Mouse (Mus musculus) embryonic facial prominence, embryonic 15.5 days (tissue): ENCODE measurements around the gene Pole2. TPM values are rescaled to one million over a fixed set of nuclear protein-coding genes. Genes with fewer than 3 reads are reported as not detected.

ENCODE experiments used
- ATAC-seq: fragments of 200-750 bp; cut with Nextera tagmentation; 2 replicates; pipeline ENCODE4 v1.8.0; 2017; ENCODE audit warnings: low read depth, moderate TSS enrichment; ENCODE audit not compliant: insufficient number of reproducible peaks, low FRiP score, low TSS enrichment
- H3K27ac ChIP-seq: fragments of 300-500 bp; sonication (generic); replicated peaks from 2 replicates; pipeline ENCODE4 v1.5.1; 2015; ENCODE audit warnings: mild to moderate bottlenecking, inconsistent platforms
- H3K27me3 ChIP-seq: fragments of 300-500 bp; sonication (generic); 2 replicates; pipeline ENCODE4 v1.6.1; 2015; ENCODE audit warnings: inconsistent platforms
- H3K36me3 ChIP-seq: fragments of 300-500 bp; sonication (generic); 2 replicates; pipeline ENCODE4 v1.6.1; 2015; ENCODE audit warnings: mild to moderate bottlenecking, inconsistent platforms
- H3K4me1 ChIP-seq: fragments of 300-500 bp; sonication (generic); 2 replicates; pipeline ENCODE4 v1.6.1; 2015; ENCODE audit warnings: inconsistent platforms
- H3K4me2 ChIP-seq: fragments of 300-500 bp; sonication (generic); replicated peaks from 2 replicates; pipeline ENCODE4 v1.6.1; 2015; ENCODE audit warnings: mild to moderate bottlenecking, inconsistent platforms
- H3K4me3 ChIP-seq: fragments of 300-500 bp; sonication (generic); replicated peaks from 2 replicates; pipeline ENCODE4 v1.5.1; 2015; ENCODE audit warnings: mild to moderate bottlenecking, inconsistent platforms
- H3K9ac ChIP-seq: fragments of 300-500 bp; sonication (generic); 2 replicates; pipeline ENCODE4 v1.6.1; 2015; ENCODE audit warnings: inconsistent platforms
- H3K9me3 ChIP-seq: fragments of 300-500 bp; sonication (generic); replicated peaks from 2 replicates; pipeline ENCODE4 v1.6.1; 2016; ENCODE audit warnings: inconsistent platforms
- WGBS: fragments of 180-500 bp; shearing (Covaris S2); methylation state at CpG from one replicate; pipeline ENCODE4 v1.1.7; 2015; 5-methylcytosine and 5-hydroxymethylcytosine counted together
- polyA plus RNA-seq: library from polyadenylated mRNA; unstranded; fragments of >200 nt; fragmentation: Nextera tagmentation; extraction: Ambion mirVana; gene quantifications from 2 replicates; pipeline ENCODE4 v1.2.1, GENCODE M21; 2015

Gene Pole2
- polyA plus RNA-seq, 1 experiment from 2014 or later: 20.1 TPM

DNA sequence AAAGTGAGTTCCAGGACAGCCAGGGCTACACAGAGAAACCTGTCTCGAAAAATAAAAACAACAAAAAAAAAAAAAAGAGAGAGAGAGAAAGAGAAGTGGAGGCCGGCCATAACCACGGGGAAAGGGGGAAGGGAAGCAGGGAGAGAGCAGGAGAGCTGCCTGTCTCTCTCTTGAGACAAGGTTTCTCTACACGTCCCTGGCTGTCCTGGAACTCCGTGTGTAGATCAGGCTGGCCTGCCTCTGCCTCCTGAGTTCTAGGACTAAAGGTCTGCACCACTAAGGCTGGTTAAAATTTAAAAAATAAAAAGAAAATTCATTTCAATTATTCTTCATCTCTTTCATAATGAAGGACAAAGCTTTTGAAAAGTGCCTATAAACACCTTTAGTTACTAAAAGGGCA lies 36.6 kb downstream of the Pole2 start:
- H3K36me3 ChIP-seq: peaks cover 21% of the 10 kb centered on the region; the same call in 1 of the 2 replicates
- ATAC-seq: no peak
- H3K4me3 ChIP-seq: no peak overlapping the region
- H3K4me2 ChIP-seq: no peak overlapping the region
- peaks cover 17% of the 10 kb centered on the region for H3K4me1 ChIP-seq
- no peaks in the 10 kb centered on the region for H3K9me3 ChIP-seq
- no peak overlapping the region for H3K9ac ChIP-seq
- H3K27me3 ChIP-seq: no peaks in the 10 kb centered on the region
- 86% methylated on average over 5 of the region's 5 CpGs for WGBS
- no peak overlapping the region for H3K27ac ChIP-seq

DNA sequence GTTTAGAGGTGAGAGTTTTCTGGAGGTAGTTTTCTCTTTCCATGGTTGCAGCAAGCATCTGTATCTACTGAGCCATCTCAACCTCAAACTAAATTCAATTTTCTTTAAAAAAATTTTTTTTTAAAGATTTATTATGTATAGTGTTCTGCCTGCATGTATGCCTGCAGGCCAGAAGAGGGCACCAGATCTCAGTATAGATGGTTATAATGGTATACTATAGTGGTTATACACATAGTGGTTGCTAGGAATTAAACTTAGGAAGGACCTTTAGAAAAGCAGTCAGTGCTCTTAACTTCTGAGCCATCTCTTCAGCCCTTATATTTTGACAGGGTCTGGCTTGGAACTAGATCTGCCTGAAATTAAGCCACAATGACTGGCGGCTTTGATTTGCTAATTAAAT lies 37.5 kb downstream of the Pole2 start:
- no peaks in the 10 kb centered on the region for H3K9me3 ChIP-seq
- no peak overlapping the region for H3K27ac ChIP-seq
- no peaks in the 10 kb centered on the region for H3K27me3 ChIP-seq
- no peak overlapping the region for H3K4me2 ChIP-seq
- no peak overlapping the region for H3K4me3 ChIP-seq
- 90% methylated on average over 1 of the region's 1 CpGs for WGBS
- no peak for ATAC-seq
- H3K9ac ChIP-seq: no peak overlapping the region
- peaks cover 14% of the 10 kb centered on the region for H3K4me1 ChIP-seq
- H3K36me3 ChIP-seq: peaks cover 21% of the 10 kb centered on the region; the same call in 1 of the 2 replicates

DNA sequence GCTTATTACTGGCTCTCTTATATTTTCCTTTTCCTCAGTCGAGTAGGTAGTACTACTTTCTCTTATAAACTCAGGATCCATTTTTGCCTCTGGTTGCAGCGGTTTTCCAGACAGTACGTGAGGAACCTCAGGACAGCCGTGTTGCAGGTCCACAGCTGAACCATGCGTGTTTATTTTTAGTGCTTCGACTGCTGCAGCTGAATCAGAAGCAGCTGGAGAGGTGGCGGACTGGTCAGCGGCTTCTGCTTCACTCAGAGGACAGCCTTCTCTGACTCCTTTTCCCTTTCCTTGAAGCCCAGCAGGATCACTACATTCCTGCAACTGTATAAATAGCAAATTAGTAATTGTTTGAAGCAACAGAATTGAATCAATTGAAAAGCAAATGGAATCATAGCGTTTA lies 37.9 kb downstream of the Pole2 start:
- H3K9me3 ChIP-seq: no peaks in the 10 kb centered on the region
- no peak overlapping the region for H3K4me2 ChIP-seq
- peaks cover 21% of the 10 kb centered on the region; the same call in 1 of the 2 replicates for H3K36me3 ChIP-seq
- no peaks in the 10 kb centered on the region for H3K27me3 ChIP-seq
- H3K27ac ChIP-seq: no peak overlapping the region
- H3K9ac ChIP-seq: no peak overlapping the region
- ATAC-seq: no peak
- 86% methylated on average over 9 of the region's 9 CpGs for WGBS
- H3K4me3 ChIP-seq: no peak overlapping the region
- H3K4me1 ChIP-seq: peaks cover 17% of the 10 kb centered on the region

DNA sequence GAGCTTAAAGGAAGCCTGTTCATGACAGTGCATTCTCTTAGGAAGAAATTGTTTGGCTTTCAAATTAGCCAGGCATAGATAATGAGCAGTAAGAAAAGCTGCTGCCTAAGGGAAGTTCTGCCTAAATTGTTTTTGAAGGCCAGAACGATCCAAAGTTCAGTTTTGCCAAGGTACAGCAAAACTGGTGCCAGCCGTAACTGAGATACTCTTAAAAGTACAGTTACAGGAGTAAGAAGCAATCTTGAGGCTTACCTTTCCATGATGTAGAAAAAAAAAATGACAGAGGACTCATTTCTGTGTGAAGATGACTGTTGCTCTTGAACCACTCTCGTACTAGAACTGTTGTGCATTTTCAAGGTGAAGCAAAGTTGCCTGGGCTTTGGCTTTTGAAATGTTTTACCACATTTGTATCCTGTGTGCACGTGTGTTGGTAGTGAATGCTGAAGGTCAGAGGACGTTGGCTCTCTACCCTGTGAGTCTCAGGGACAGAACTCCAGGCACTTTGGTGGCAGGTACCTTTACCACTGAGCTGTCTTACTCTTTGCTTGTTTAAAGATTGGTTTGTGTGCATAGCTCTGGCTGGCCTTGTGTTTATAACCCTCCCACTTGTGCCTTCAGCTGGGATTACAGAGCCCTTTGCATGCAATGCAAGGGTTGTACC lies 41.1 kb downstream of the Pole2 start:
- Histone ChIP-seq H3K9me3 (no peaks in the 10 kb centered on the region), H3K27ac (no peak overlapping the region), H3K4me2 (no peak overlapping the region), H3K36me3 (peaks cover 24% of the 10 kb centered on the region), H3K4me3 (no peak overlapping the region), H3K27me3 (no peaks in the 10 kb centered on the region), H3K9ac (no peak overlapping the region), H3K4me1 (peaks cover 23% of the 10 kb centered on the region)
- no peak for ATAC-seq
- 62% methylated on average over 5 of the region's 5 CpGs for WGBS

DNA sequence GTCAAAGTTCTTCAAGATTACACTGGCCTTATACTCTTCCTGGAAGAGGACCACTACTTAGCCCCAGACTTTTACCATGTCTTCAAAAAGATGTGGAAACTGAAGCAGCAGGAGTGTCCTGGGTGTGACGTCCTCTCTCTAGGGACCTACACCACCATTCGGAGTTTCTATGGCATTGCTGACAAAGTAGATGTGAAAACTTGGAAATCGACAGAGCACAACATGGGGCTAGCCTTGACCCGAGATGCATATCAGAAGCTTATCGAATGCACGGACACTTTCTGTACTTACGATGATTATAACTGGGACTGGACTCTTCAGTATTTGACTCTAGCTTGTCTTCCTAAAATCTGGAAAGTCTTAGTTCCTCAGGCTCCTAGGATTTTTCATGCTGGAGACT lies 42.6 kb downstream of the Pole2 start:
- Histone ChIP-seq H3K4me2 (peak overlapping the region; percentile 90), H3K27ac (no peak overlapping the region), H3K27me3 (no peaks in the 10 kb centered on the region), H3K9ac (no peak overlapping the region), H3K9me3 (no peaks in the 10 kb centered on the region), H3K4me1 (peaks cover 23% of the 10 kb centered on the region), H3K4me3 (peak overlapping the region; percentile 90), H3K36me3 (peaks cover 23% of the 10 kb centered on the region)
- 69% methylated on average over 7 of the region's 7 CpGs for WGBS
- no peak for ATAC-seq

DNA sequence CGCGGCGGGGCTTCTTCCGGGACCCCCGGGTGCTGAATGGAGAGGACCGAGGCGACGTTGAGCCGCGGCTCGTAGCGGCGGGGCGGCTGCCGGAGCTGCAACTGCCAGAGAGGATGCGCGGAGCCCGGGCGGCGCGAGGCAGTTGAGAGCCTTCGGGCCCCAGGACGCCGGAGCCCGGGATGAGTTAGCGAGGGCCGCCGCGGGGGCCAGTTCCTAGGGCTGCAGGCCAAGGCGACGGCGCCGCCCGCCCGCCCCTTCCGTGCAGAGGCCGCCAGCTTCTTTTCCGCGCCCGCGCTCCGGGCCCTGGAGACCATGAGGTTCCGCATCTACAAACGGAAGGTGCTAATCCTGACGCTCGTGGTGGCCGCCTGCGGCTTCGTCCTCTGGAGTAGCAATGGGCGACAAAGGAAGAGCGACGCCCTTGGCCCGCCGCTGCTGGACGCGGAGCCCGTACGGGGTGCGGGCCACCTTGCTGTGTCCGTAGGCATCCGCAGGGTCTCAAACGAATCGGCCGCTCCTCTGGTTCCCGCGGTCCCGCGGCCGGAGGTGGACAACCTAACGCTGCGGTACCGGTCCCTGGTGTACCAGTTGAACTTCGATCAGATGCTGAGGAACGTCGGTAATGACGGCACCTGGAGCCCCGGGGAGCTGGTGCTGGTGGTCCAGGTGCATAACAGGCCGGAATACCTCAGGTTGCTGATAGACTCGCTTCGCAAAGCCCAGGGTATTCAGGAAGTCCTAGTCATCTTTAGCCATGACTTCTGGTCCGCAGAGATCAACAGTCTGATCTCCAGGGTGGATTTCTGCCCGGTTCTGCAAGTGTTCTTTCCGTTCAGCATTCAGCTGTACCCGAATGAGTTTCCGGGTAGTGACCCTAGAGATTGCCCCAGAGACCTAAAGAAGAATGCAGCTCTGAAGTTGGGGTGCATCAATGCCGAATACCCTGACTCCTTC lies 43.4 kb downstream of the Pole2 start:
- WGBS: 1% methylated on average over 79 of the region's 86 CpGs
- ATAC-seq: peak; percentile 58
- Histone ChIP-seq H3K4me2 (peak overlapping the region; percentile 90), H3K9me3 (no peaks in the 10 kb centered on the region), H3K4me1 (peaks cover 23% of the 10 kb centered on the region), H3K27ac (peak overlapping the region; percentile 91), H3K9ac (peak overlapping the region; percentile 82), H3K4me3 (peak overlapping the region; percentile 90), H3K27me3 (no peaks in the 10 kb centered on the region), H3K36me3 (peaks cover 15% of the 10 kb centered on the region)

DNA sequence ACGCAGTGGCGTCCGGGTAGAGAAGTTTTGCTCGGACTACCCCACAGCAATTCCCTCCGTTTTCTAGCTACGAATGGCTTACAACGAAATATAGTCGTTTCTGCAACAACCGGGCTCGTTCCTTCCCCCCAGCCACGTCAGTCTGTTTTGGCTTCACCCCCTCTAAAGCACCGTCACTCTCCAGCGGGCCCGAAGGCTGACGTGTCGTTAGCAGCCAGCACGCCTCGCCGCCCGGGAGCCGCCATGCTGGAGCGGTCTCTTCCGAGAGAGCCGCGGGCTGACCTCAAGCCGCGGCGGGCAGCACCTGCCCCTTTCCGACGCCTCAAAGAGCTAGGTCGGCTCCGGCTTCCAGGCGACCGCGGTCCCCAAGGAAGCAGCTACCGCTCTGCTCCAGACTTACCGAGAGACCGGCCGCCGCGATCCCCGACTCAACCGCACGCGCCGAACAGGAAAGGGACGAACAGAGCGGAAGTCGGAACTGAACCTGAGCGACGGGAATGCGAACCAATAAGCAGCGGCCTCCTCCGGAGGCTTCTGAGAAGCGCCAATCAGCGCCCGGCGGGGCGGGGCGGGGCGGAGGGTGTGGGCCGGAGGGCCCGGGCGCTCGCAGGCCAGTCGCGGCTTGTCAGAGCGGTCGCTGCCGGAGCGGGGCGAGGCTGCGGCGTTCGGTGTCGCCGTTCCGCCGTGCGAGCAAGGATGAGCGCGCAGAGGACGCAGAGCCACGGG lies 44.2 kb downstream of the Pole2 start, which contains the start of the genes Rpl36al and Mgat2:
Rpl36al (minus strand) TSS at position 501 of the 726 bp plus-strand sequence.
Mgat2 (plus strand) TSS at position 575 of the 726 bp plus-strand sequence.
- Histone ChIP-seq H3K4me3 (peak within 1 kb of the TSS; percentile 90), H3K27me3 (no peaks in the 10 kb centered on the region), H3K36me3 (peaks cover 11% of the 10 kb centered on the region), H3K9ac (peak within 1 kb of the TSS; percentile 84), H3K27ac (peak within 1 kb of the TSS; percentile 91), H3K4me1 (peaks cover 23% of the 10 kb centered on the region), H3K4me2 (peak within 1 kb of the TSS; percentile 90), H3K9me3 (no peaks in the 10 kb centered on the region)
- ATAC-seq: peak; percentile 99
- WGBS: under 1% methylated on average over 84 of the region's 84 CpGs

DNA sequence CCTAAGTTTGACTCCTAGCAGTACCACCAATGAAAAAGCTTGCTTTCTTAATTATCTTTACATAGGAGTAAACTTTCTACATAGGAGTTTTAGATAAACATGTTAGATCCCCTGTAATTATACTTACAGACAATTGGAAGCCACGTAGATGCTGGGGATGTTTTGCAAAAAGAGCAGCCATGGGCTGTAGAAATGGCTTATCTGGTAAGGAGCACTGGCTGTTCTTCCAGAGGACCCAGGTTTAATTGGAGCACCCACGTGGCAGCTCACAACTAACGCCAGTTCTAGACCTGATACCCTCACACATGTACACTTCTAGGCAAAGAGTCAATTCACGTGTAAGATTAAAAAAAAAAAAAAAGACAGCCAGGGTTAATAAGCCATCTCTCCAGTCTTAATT lies 46.2 kb downstream of the Pole2 start:
- H3K36me3 ChIP-seq: peaks cover 11% of the 10 kb centered on the region
- ATAC-seq: no peak
- no peaks in the 10 kb centered on the region for H3K9me3 ChIP-seq
- WGBS: 83% methylated on average over 4 of the region's 4 CpGs
- no peak overlapping the region for H3K9ac ChIP-seq
- H3K27ac ChIP-seq: no peak overlapping the region
- H3K27me3 ChIP-seq: no peaks in the 10 kb centered on the region
- H3K4me2 ChIP-seq: no peak overlapping the region
- H3K4me3 ChIP-seq: no peak overlapping the region
- H3K4me1 ChIP-seq: peaks cover 16% of the 10 kb centered on the region

DNA sequence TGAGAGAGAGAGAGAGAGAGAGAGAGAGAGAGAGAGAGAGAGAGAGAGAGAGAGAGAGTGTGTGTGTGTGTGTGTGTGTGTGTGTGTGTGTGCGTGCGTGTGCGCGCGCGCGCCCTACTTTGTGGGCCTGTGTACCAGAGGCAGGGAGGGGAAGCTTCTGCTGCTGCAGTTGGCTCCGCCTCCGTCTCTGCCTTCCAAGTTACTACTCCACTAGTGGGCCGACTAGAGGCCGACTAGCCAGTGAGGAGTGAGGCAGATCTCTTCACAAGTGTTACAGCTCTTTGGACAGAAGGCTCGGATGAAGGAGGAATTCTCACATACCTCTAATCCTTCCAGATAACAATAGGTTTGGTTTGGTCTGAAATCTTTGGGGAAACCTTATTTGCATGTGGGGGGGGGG lies 48.6 kb downstream of the Pole2 start:
- Histone ChIP-seq H3K27ac (no peak overlapping the region), H3K4me2 (no peak overlapping the region), H3K4me3 (no peak overlapping the region), H3K9ac (no peak overlapping the region), H3K4me1 (no peaks in the 10 kb centered on the region), H3K9me3 (no peaks in the 10 kb centered on the region), H3K36me3 (peaks cover 15% of the 10 kb centered on the region), H3K27me3 (no peaks in the 10 kb centered on the region)
- WGBS: 70% methylated on average over 12 of the region's 12 CpGs
- ATAC-seq: no peak

DNA sequence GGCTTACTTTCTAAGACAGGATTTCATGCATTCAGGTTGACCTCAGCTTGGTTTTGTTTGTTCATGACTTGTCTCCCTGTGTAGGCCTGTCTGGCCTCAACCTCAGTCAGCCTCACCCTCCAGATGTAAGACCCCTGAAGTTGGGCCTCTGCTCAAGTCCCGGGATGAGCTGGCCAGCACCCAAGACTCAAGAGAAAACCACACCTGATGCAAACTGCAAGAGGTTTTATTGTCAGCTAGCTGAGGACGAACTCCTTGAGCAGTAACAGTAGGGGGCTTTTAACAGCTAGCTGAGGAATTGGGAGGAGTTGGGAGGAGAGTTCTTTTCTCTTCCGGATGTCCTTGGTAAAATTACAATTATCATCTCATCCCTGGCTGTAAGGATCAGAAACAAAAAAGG lies 50.5 kb downstream of the Pole2 start:
- no peaks in the 10 kb centered on the region for H3K4me1 ChIP-seq
- no peak overlapping the region for H3K4me2 ChIP-seq
- peaks cover 15% of the 10 kb centered on the region for H3K36me3 ChIP-seq
- 82% methylated on average over 3 of the region's 3 CpGs for WGBS
- no peak overlapping the region for H3K4me3 ChIP-seq
- no peaks in the 10 kb centered on the region for H3K27me3 ChIP-seq
- no peaks in the 10 kb centered on the region for H3K9me3 ChIP-seq
- H3K9ac ChIP-seq: no peak overlapping the region
- ATAC-seq: no peak
- H3K27ac ChIP-seq: no peak overlapping the region

DNA sequence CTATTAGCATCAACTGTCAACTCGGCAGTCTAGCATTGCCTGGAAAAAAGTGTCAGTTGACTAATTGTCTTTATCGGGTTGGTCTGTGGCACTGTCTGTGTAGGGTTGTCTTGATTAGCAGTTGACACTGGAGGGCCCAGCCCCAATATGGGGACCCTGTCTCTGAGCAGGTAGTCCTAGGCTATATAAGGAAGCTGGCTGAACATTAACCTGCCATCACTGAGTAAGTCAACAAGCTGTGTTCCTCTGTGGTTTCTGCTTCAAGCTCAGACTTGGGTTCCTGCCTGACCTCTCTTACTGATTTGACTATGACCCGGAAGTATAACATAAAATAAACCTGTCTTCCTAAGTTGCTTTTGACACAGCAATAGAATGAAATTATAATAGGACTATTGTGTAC lies 52.0 kb downstream of the Pole2 start:
- no peak for ATAC-seq
- WGBS: 92% methylated on average over 3 of the region's 3 CpGs
- peaks cover 6% of the 10 kb centered on the region; the same call in 1 of the 2 replicates for H3K36me3 ChIP-seq
- H3K9me3 ChIP-seq: no peaks in the 10 kb centered on the region
- no peak overlapping the region for H3K4me2 ChIP-seq
- H3K4me3 ChIP-seq: no peak overlapping the region
- no peaks in the 10 kb centered on the region for H3K27me3 ChIP-seq
- no peak overlapping the region for H3K9ac ChIP-seq
- no peaks in the 10 kb centered on the region for H3K4me1 ChIP-seq
- H3K27ac ChIP-seq: no peak overlapping the region
